Comparison of ENCODE assay signal across 17 mouse cellular contexts in the genomic region with DNA sequence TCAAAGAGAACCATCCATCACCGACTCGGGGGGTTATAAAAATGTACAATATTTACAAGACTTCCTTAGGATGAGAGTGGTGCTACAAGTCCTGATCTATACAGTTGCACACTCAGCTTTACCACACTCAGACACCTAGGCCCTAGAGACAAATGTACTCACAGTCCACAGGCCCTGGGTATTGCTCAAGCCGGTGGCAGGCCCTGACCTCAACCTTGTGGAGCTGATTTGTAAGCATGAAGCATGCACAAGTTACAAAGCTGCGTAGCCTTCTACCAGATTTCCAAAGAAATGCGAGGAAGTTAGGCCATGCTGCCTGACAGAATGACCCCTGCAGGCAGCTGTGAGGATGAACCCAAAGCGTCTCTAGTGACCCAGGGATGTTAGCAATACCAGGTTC.
"Had no signal": no experiment of that assay in that cellular context is flagged by ENCODE, and none has a peak within 500 bp of the region (broad histone marks: within the 10 kb centered on the region; RNA-seq: fewer than 3 reads in every experiment).

No protein-coding gene starts in this region.

- H3K27me3 ChIP-seq: limb, embryonic 13.5 days; midbrain, embryonic 12.5 days; neural tube, embryonic 13.5 days; stomach, embryonic 15.5 days had no signal

- H3K9ac ChIP-seq: limb, embryonic 13.5 days; liver, embryonic 14.5 days; lung, embryonic 14.5 days; midbrain, embryonic 12.5 days; neural tube, embryonic 13.5 days; stomach, embryonic 15.5 days had no signal

- H3K4me3 ChIP-seq: limb, embryonic 13.5 days; midbrain, embryonic 12.5 days; neural tube, embryonic 13.5 days; stomach, embryonic 15.5 days had no signal

- ATAC-seq: midbrain, embryonic 16.5 days had no signal

- DNase-seq: kidney, adult 9 months; kidney, postnatal 4 days; left cerebral cortex, postnatal 4 days; lung, embryonic 14.5 days; lung, postnatal 10 days; lung, postnatal 4 days; retina, postnatal 1 day; right cerebral cortex, postnatal 4 days; thymus, adult 2 months; thymus, postnatal 36 days had no signal

- H3K36me3 ChIP-seq: midbrain, embryonic 12.5 days; neural tube, embryonic 13.5 days; stomach, embryonic 15.5 days had no signal

- H3K4me2 ChIP-seq: limb, embryonic 13.5 days; lung, embryonic 14.5 days; midbrain, embryonic 12.5 days; neural tube, embryonic 13.5 days; stomach, embryonic 15.5 days had no signal

- H3K9me3 ChIP-seq: limb, embryonic 13.5 days; midbrain, embryonic 12.5 days; neural tube, embryonic 13.5 days; stomach, embryonic 15.5 days had no signal

- H3K4me1 ChIP-seq: stomach, embryonic 15.5 days had no signal

- H3K27ac ChIP-seq: kidney, postnatal 0 days; limb, embryonic 13.5 days; liver, embryonic 14.5 days; midbrain, embryonic 12.5 days; neural tube, embryonic 13.5 days; stomach, embryonic 15.5 days had no signal
